3 mouse cellular contexts compared by ENCODE assay signal in genomic region chr14:100010525-100010924, GRCm38 (mm10).
"Had no signal": no experiment of that assay in that cellular context is flagged by ENCODE, and none has a peak within 500 bp of the region (broad histone marks: within the 10 kb centered on the region; RNA-seq: fewer than 3 reads in every experiment).

No protein-coding gene starts in this region.

- DNase-seq: lung, adult 2 months; lung, postnatal 14 days; thymus, postnatal 4 days had no signal
